Mouse (Mus musculus): ENCODE data around the gene Maml2.

The Maml2 gene

DNA sequence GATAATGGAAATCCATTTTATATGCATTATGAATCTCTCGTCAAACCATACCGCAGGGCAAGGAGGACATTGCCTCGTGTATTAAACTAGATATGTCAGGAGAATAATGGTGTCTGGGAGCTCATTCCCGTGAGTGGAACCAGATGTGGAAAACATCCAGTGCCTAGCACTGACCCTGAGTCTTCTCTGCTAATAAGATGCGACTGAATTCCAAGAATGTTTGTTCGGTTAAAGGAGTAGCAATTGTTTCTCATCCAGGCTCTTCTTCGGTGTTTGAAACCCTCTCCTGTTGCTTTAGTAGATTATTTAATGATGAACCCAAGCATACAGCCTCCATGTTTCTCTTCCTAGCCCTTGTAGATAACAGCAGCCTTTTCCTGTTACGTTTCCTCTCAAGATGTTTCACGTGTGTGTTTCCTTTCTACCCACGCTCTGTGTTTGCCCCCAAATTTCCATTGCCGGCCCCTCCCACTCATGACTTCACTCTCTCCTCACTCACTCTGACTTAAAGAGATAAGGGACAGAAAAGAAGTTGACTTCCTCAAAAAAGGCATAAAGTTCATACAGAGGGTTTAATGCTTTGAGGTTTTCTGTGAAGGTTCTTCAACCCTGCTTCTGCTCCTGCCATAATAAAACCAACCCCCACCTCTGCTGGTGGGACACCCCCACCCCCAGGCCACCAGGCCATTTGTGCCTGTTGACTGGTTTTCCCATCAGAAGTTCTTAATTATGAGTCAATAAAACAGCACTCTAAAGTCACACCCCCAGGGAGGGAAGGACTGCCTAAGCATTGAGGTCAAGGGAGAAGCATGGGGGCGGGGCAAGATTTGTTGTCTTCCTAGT is 238.9 kb downstream of the Maml2 start:
- DNase-seq: peak; percentile 71

- no peak for DNase-seq
Measured at GRCm38 (mm10) chr9:13538200-13538599, 240.4 kb downstream of the Maml2 start.

GRCm38 (mm10) chr9:13539535-13539934 is 241.8 kb downstream of the Maml2 start:
- DNase-seq: no peak

- DNase-seq: no peak
Measured at GRCm38 (mm10) chr9:13540227-13540626, 242.5 kb downstream of the Maml2 start.

DNA sequence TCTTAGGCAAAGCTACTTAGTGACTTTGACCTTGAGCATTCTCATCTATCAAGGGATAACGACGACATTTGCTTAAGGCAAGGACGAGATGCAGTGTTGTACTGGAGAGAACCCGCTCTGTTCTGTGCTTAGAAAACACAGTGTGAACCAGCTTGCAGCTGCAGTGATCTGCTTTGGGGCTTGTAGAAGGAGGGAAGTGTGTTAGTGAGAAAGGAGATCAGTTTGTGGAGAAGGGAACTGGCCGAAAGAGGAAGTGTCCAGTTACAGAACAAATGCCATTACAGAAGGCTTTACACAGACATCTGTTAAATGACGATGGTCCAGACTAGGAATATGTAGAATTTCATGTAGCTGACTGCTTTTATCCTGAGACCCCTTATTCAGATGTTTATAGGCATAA is 243.0 kb downstream of the Maml2 start:
- DNase-seq: no peak

DNA sequence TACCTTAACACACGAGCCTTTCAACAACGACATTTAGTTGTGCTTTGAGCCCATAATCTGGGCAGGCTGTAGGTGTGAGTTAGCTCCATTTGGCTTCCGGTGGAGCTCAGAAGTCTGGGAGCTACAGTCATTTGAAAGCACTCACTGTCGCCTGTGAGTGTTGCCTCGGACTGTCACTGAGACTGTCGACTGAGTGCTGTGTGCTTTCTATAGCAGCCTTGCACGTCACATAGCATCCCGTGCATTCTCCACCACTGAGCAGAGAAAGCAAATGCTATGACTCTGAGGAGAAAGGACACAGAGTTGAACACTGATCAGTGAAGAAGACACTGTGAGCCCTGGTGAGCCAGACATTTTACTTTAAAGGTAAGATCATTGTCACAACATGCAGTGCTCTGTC is 245.4 kb downstream of the Maml2 start:
- DNase-seq: no peak

DNA sequence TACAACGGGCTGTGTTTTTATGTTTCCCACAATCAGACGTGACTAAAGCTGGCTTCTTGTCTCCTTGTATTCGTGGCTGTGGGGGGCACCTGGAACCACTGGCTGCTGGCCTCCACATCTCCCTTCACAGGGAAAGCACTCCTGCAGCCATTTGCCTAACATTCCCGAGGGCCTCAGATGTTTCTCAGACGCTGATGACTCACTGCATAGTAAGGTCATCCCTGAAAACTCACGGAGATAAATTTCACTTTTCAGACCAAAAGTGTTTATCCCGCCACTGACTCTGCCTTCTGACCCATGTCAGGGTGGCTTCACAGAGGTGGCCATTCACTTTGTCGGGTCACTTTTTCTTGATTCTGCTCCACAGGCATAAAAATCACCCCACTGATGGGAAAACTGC is 246.4 kb downstream of the Maml2 start:
- no peak for DNase-seq

DNA sequence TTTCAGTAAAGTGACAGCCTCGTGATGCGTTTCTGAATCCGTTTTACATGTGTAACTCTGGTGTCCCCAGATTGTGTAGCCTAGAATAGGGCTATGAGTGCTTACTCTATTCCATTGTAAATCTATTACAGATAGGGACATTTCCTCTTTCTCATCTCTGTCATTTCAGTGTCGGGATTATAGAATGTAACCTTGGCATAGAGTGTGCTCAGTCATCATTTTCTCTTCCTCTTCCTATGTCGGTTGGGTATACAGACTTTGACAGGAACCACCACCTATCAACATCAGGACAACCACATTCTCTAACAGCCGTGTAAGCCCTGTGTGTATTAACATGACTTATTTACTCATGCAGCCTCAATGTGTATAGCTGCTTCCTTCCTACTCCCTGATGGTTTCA is 248.0 kb downstream of the Maml2 start:
- no peak for DNase-seq

DNA sequence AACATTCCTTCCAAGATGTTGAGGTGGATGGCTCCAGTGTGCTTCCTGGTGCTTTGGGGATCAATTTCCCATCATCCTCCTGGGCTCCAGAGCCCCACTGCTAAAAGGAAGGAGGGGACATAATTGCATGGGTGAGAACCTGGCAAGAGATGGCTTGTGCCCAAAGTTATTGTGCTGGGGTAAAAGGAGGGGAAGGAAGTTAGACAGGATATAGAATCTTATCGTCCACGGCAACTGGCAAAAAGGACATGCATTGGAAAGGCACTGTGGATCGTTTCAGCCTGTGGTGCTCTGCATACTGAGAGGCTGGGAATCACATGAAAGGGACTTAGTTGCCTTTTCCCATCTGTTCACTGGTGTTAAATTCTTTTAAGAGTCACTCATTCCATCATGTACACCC is 252.2 kb downstream of the Maml2 start:
- no peak for DNase-seq

GRCm38 (mm10) chr9:13552380-13553052 is 254.8 kb downstream of the Maml2 start:
- DNase-seq: no peak

- DNase-seq: no peak
Measured at GRCm38 (mm10) chr9:13554773-13555172, 257.0 kb downstream of the Maml2 start.

DNA sequence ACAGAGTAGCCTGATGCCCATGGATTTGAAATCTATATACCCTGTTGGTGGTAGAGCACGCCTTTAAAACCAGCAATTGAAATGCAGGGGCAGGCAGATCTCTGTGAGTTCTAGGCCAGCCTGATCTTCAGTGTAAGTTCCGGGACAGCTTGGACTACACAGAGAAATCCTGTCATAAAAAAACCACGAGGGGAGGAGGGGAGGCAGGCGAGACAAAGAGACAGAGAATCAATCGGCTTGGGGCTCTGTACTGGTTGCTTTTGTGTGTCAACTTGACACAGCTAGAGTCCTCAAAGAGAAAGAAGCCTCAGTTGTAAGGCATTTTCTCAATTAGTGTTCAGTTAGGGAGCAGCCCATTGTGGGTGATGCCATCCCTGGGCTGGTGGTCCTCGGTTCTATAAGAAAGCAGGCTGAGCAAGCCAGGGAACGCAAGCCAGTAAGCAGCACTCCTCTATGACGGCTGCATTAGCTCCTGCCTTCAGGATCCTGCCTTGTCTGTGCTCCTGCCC is 258.3 kb downstream of the Maml2 start:
- no peak for DNase-seq

DNA sequence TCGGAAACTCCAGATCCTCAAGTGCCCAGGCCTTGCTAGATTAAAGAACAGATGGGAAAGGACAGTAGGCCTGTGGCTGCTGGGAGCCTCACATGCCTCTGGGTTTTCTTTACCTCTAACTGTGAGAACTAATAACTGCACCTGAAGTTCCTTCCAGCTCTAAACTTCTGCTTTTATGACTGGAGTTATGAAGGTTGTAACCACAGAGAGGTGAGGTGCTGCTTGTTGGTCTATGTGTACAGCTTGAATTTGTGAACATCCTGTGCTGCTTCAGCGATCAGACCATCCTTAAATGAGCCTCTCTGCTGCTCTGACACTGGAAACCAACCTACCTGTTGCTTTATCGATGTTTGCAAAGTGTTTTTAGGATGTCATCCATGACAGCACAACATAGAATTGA is 258.9 kb downstream of the Maml2 start:
- DNase-seq: no peak

GRCm38 (mm10) chr9:13558811-13559372 is 261.1 kb downstream of the Maml2 start:
- no peak for DNase-seq

GRCm38 (mm10) chr9:13560651-13561050 is 262.9 kb downstream of the Maml2 start:
- no peak for DNase-seq

- no peak for DNase-seq
Measured at GRCm38 (mm10) chr9:13561335-13561734, 263.6 kb downstream of the Maml2 start.

GRCm38 (mm10) chr9:13563475-13564414 is 266.0 kb downstream of the Maml2 start:
- DNase-seq: peak; percentile 52

DNA sequence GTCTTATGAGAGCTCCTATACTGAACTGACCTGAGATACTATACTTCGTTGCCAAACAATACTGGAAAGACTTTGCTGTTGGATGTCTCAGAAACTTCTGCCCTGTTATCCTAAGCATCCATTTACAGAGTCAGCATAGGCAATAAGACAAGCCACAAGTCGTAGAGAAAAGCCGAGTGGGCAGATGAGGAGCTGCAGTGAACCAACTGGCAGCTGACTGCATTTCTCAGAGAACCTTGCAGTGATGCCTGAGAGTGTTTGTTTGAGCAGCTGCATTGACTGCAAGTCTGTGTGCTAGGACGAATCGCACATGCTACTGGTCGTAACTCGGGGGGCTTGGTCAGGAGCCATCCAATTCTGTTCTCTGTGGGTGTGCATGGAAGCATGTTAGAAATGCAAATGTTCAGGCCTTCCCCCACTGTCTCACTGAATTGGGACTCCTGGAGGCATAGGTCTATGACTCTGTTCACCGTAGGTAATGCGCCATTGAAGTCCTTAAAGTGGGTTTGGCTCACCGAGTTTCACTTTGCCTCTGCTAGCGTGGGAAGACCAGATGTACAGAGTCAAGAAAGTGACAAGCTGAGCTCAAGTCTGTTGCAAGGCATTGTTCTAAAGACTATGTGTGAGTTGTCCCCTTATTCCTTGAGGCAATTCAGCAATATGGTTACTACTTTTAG is 267.7 kb downstream of the Maml2 start:
- DNase-seq: no peak

DNA sequence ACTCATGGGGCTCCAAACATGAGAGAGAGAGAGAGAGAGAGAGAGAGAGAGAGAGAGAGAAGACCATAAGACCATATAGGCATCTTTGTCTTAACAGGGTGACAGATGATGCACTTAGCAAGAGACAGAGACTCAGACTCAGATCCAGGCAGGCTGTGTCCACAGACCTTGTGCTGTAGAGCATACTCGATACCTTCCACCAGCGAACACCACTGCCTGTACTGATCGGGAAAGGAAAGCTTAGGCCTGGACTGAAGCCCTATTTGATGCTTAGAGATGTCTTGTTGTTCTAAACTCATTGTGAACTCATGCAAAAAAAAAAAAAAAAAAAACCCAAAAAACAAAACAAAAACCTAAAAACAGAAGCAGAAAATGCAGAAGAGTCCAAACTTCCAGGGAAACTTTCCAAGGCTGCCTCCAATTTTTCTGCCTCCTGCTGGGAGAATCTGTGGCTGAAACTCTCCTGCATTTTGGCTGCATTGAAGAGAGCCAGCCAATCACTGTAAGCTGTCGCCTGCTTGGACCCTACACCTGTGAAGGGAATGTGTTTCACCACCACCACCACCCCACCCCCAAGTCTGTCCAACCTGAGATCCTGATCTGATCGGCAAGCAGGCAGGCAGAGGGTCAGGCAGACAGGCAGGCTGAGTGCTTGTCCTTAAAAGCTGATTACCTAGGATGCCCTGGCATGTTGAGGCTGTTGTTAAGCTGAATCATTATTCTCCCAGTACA is 268.6 kb downstream of the Maml2 start:
- DNase-seq: no peak

- DNase-seq: no peak
Measured at GRCm38 (mm10) chr9:13569023-13569422, 271.3 kb downstream of the Maml2 start.

DNA sequence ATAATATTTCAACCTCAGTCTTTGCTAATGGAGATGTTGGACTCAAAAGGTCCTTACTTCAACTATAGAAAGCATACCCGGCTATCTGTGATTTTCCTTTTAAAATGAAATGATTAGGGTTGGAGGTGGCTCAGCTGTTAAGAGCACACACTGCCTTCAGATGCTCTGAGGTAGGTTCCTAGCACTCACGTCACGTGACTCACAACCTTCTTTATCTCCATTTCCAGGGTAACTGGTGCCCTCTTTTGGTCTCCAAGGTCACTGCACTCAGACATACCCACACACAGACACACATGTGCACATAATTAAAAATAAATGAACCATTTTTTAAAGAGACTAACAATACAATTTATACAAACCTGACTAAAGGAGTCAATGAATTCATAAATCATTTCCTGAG is 275.1 kb downstream of the Maml2 start:
- no peak for DNase-seq

Data from kidney, adult 9 months (tissue).